Mouse (Mus musculus) cerebellum, adult 11-12 months (tissue): ENCODE results near the gene Cnpy3.

ENCODE experiments used
- DNase-seq: peaks from one replicate; pipeline ENCODE4 v3.0.0; 2022

The Cnpy3 gene

GRCm38 (mm10) chr17:46763544-46763943 is 11.5 kb upstream of the Cnpy3 start, which contains the start of gene Ptcra:
Gene Ptcra (minus strand): TSS chr17:46763712.
- DNase-seq: no peak

- DNase-seq: no peak
Measured at GRCm38 (mm10) chr17:46758753-46759152, 6.7 kb upstream of the Cnpy3 start.

- DNase-seq: no peak
Measured at GRCm38 (mm10) chr17:46751056-46751793, 789 bp downstream of the Cnpy3 start.

- DNase-seq: no peak
Measured at GRCm38 (mm10) chr17:46750580-46750979, 1.4 kb downstream of the Cnpy3 start.

GRCm38 (mm10) chr17:46749282-46749681 is 2.7 kb downstream of the Cnpy3 start:
- no peak for DNase-seq

- DNase-seq: no peak
Measured at GRCm38 (mm10) chr17:46747806-46748205, 4.2 kb downstream of the Cnpy3 start.

GRCm38 (mm10) chr17:46747234-46747633 is 4.8 kb downstream of the Cnpy3 start:
- DNase-seq: no peak

GRCm38 (mm10) chr17:46745506-46745905 is 6.5 kb downstream of the Cnpy3 start:
- no peak for DNase-seq

- DNase-seq: no peak
Measured at GRCm38 (mm10) chr17:46742986-46743385, 9.0 kb downstream of the Cnpy3 start.

GRCm38 (mm10) chr17:46741305-46741704 is 10.7 kb downstream of the Cnpy3 start:
- DNase-seq: no peak

- no peak for DNase-seq
Measured at GRCm38 (mm10) chr17:46736160-46736559, 15.9 kb downstream of the Cnpy3 start.

- no peak for DNase-seq
Measured at GRCm38 (mm10) chr17:46735287-46735686, 16.7 kb downstream of the Cnpy3 start.

GRCm38 (mm10) chr17:46734055-46734454 is 18.0 kb downstream of the Cnpy3 start:
- no peak for DNase-seq

- peak; percentile 91 for DNase-seq
Measured at GRCm38 (mm10) chr17:46728904-46729318, 23.1 kb downstream of the Cnpy3 start, which contains the start of gene Gnmt. Gene Gnmt (minus strand): TSS chr17:46729168.

- DNase-seq: no peak
Measured at GRCm38 (mm10) chr17:46728496-46728895, 23.5 kb downstream of the Cnpy3 start.

- DNase-seq: no peak
Measured at GRCm38 (mm10) chr17:46728021-46728420, 24.0 kb downstream of the Cnpy3 start.

- no peak for DNase-seq
Measured at GRCm38 (mm10) chr17:46727271-46727670, 24.7 kb downstream of the Cnpy3 start.

GRCm38 (mm10) chr17:46725731-46726645 is 26.0 kb downstream of the Cnpy3 start:
- peak; percentile 90 for DNase-seq

- peak; percentile 65 for DNase-seq
Measured at GRCm38 (mm10) chr17:46725273-46725672, 26.7 kb downstream of the Cnpy3 start.

GRCm38 (mm10) chr17:46724477-46725084 is 27.4 kb downstream of the Cnpy3 start:
- peak; percentile 57 for DNase-seq

- DNase-seq: no peak
Measured at GRCm38 (mm10) chr17:46721077-46721476, 30.9 kb downstream of the Cnpy3 start.

- no peak for DNase-seq
Measured at GRCm38 (mm10) chr17:46714756-46715481, 37.1 kb downstream of the Cnpy3 start.

- DNase-seq: no peak
Measured at GRCm38 (mm10) chr17:46713849-46714248, 38.2 kb downstream of the Cnpy3 start.
